Mouse (Mus musculus) CD4-positive helper T cell, adult 2 months (primary cell): ENCODE measurements around the gene Nsd1.
A peak's percentile ranks its signal among the peaks of the same experiment; 100 is the strongest.
"Not testable (repeated sequence)": the region's sequence is repeated elsewhere in the genome, so short reads cannot be mapped to it uniquely, and the experiment has no call there.

Experiments
- DNase-seq: peaks from one replicate; pipeline ENCODE4 v3.0.0-alpha.2; 2012; ENCODE audit warnings: low read depth, missing footprints, low spot score

The Nsd1 gene

GRCm38 (mm10) chr13:55190121-55190868 lies 19.3 kb upstream of the Nsd1 start:
- peak; percentile 93 for DNase-seq

- no peak for DNase-seq
Measured at GRCm38 (mm10) chr13:55191535-55191934, 18.0 kb upstream of the Nsd1 start.

GRCm38 (mm10) chr13:55202758-55203157 lies 6.8 kb upstream of the Nsd1 start:
- DNase-seq = not testable (repeated sequence)

GRCm38 (mm10) chr13:55203740-55204139 lies 5.8 kb upstream of the Nsd1 start:
- no peak for DNase-seq

GRCm38 (mm10) chr13:55204667-55205389 lies 4.8 kb upstream of the Nsd1 start:
- DNase-seq = no peak

GRCm38 (mm10) chr13:55205448-55206205 lies 4.0 kb upstream of the Nsd1 start:
- no peak for DNase-seq

GRCm38 (mm10) chr13:55208837-55209648 lies 539 bp upstream of the Nsd1 start:
- no peak for DNase-seq

- no peak for DNase-seq
Measured at GRCm38 (mm10) chr13:55210193-55210970, 800 bp downstream of the Nsd1 start.

- no peak for DNase-seq
Measured at GRCm38 (mm10) chr13:55210971-55211220, 1.3 kb downstream of the Nsd1 start.

GRCm38 (mm10) chr13:55211221-55212010 lies 1.8 kb downstream of the Nsd1 start:
- peak; percentile 98 for DNase-seq

- DNase-seq = peak; percentile 84
Measured at GRCm38 (mm10) chr13:55212011-55212360, 2.4 kb downstream of the Nsd1 start.

- no peak for DNase-seq
Measured at GRCm38 (mm10) chr13:55212361-55213137, 3.0 kb downstream of the Nsd1 start.

GRCm38 (mm10) chr13:55213138-55213806 lies 3.7 kb downstream of the Nsd1 start:
- no peak for DNase-seq

GRCm38 (mm10) chr13:55224364-55224763 lies 14.8 kb downstream of the Nsd1 start:
- no peak for DNase-seq

- no peak for DNase-seq
Measured at GRCm38 (mm10) chr13:55230701-55231100, 21.1 kb downstream of the Nsd1 start.

- no peak for DNase-seq
Measured at GRCm38 (mm10) chr13:55243205-55243604, 33.6 kb downstream of the Nsd1 start.

- no peak for DNase-seq
Measured at GRCm38 (mm10) chr13:55247293-55248030, 37.9 kb downstream of the Nsd1 start.

GRCm38 (mm10) chr13:55249246-55249645 lies 39.7 kb downstream of the Nsd1 start:
- DNase-seq = peak; percentile 27
